Mouse (Mus musculus) ovary, postnatal 36 days (tissue): Measurements from ENCODE around the gene Ceacam10.
"Not testable (repeated sequence)": the region's sequence is repeated elsewhere in the genome, so short reads cannot be mapped to it uniquely, and the experiment has no call there.

ENCODE experiments used
- DNase-seq: peaks from one replicate; pipeline ENCODE4 v3.0.0; 2022; ENCODE audit warnings: low spot score, mixed read lengths

Gene Ceacam10

GRCm38 (mm10) chr7:24776918-24777317 is at the start of gene Ceacam10:
Gene Ceacam10, plus strand, starts transcription at chr7:24777206.
- DNase-seq = not testable (repeated sequence)

- peak; percentile 14 for DNase-seq
These were observed 40.9 kb upstream of the Ceacam10 start for GRCm38 (mm10) chr7:24735970-24736670.

DNA sequence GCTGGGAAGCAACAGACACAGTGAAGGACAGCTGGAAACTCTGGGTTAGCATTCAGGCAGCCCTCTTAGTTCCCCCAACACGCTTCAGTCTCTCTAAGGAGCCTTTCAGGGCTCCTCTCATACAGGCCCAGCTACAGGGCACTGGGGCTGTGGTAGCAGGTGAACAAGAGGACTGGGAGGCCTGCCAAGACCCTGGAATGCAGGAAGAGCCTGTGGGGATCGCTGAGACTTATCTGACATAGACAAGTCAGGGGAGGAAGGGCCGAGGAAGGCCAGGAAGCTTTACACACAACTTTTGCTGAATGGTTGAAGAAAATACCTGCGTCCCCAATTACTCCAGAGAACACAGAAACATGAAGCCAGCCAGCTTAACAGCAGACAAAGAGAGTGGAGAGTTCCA is 26.3 kb upstream of the Ceacam10 start:
- no peak for DNase-seq

- DNase-seq = no peak
These were observed 25.4 kb upstream of the Ceacam10 start for GRCm38 (mm10) chr7:24751610-24752009.

- no peak for DNase-seq
These were observed 23.5 kb upstream of the Ceacam10 start for GRCm38 (mm10) chr7:24753476-24753875.

DNA sequence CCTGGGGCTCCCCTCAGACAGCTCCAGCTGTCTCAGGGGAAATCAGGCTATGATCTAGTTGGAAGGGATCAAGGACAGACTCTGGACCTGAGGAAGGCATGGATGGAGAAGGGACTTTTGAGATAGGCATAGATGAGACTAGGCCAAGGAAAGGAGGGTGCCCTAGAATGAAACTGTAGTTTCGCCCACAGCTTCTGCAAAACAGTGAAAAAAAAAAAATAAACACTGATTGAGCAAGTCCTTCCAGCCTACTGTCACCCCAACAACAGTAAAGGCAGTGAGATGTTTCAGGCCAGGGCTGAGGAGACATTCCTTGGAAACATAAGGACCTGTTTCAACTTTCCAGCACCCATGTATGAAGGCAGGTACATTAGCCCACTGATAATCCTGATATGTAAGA is 18.5 kb upstream of the Ceacam10 start:
- no peak for DNase-seq

DNA sequence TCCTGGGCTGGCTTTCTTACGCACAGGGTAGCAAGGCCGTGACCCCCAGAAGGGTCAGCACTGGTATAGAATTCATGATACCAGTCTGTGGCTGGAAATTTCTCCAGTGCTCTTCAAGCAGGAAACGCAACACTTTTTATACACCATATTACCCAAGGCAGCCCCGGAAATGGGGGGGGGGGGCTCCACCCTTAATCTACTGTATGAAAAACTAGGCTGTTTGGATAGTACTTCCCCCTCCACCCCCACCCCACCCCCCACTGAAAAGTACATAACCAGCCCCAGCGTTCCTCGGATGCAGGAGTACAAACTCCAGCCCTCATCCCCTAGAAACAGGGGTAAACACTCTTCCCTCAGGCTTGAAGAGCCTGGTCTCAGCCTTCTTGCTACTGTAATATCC is 16.8 kb upstream of the Ceacam10 start, which contains the start of gene Cd177:
Cd177 (minus strand) TSS at position 101 of the 400 bp plus-strand sequence.
- DNase-seq = no peak

DNA sequence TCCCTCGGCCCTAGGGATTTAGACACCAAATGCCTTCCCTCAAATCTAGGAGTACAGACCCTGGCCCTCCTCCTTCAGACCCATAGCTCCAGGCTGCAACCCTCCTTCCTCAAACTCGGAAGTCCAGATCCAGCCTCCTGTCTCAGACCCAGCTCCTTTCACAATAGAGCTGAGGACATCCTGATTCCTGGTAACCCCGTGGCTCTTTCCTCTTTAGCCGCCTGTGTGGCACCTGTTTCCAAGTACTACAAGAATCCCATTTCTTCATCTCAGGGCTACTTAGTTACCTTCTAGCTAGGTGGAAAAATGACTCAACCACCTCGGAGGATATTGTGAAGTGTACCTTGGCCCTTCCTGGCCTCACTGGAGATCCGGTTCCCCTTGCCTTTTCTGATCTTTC is 15.8 kb upstream of the Ceacam10 start:
- no peak for DNase-seq

DNA sequence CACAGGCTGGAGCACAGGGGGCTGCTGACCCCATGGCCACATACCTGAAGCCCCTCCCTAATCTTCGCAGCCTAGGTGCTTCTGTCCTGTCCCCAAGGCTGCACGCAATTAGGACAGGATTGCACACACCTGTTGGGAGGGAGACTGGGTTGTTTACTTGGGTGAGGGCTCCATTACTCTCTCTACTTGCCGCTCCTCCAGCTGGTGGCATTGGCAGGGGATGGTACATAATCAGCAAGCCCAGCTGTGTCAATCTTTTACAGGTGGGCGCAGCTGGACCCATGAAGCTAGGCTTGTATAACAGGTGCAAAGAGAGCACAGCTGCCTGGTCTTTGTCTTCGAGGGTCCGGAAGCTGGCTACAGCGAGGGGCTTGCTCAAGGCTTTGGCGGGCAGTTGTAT is 14.4 kb upstream of the Ceacam10 start:
- DNase-seq = no peak

GRCm38 (mm10) chr7:24771361-24771760 is 5.6 kb upstream of the Ceacam10 start:
- no peak for DNase-seq

DNA sequence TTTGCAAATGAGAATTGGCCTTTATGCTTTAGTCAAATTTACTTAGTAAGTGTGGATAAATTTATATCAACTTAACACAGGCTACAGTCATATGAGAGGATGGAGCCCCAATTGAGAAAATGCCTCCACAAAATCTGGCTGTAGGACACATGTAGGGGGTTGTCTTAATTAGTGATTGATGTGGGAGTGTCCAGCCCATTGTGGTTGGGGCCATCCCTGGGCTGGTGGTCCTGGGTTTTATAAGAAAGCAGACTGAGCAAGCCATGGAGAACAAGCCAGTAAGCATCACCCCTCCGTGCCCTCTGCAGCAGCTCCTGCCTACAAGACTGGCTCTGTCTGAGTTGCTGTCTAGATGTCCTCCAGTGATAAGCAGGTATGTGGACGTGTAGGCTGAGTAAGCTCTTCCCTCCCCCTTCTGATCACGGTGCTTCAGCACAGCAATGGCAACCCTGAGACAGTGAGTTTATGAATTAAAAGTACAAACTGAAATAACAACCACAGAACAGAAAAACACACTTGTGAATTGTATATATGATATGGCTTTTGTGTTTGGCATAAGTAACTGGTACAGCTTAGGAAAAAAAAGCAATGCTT is 3.0 kb upstream of the Ceacam10 start:
- DNase-seq = no peak

GRCm38 (mm10) chr7:24776145-24776544 is 861 bp upstream of the Ceacam10 start:
- no peak for DNase-seq

DNA sequence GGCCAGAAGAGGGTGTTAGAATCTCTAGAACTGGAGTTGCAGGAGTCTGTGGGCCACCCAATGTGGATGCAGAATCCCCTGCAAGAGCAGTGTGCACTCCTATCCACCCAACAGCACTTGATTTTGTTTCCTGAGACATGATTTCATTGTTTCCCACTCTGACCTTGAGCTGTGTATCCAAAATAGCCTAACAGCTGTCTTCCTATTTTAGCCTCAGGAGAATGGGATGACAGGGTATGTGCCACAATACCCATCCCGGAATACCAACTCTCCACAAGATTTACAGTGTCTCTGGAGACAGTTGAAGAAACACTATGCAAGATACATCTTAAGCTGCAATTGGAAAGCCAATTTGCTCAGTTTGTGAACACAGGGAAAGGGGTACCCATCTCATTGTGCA is 20.9 kb downstream of the Ceacam10 start:
- no peak for DNase-seq

DNA sequence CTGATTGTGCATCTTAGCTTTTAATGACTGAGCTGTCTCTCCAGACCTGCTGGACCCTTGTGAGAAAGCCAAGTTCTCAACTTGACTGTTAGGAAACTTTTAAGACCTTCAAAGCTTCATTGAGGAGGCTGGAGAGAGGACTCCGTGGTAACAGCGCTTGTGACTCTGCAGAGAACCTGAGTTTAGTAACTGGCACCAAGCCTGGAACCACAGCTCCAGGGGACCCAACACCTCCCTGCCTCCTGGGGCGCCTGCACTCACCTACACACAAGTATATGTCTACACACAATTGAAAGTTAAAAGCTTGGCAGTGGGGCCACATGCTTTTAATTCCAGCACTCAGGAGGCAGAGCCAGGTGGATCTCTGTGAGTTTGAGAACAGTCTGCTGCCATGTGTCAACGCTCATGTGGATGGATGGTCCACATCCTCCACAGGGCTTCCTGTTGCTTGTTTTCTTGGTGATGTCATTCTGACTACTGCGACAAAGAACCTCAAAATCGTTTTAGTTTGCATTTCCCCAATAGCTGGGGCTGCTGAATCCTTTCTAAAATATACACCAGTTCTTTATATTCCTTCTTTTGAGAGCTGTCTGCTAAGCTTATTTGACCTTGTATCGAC is 25.3 kb downstream of the Ceacam10 start:
- no peak for DNase-seq

DNA sequence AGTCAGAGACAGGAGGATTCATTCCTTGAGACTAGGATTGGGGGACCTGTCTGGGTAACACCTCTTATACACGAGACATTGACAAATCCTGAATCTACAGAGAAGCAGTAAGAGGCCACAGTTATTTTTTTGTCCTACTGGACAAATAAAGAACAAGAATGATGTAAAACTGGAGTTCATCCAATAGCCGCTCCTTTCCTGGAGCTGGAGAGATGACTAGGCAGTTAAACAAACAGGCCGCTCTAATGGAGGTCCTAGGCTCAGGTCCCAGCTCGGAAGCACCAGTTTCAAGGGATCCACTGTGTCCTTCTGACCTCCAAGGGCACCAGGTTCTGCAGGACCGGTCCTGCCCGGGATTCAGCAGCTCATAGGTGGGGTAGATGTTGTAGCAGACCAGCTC is 27.8 kb downstream of the Ceacam10 start:
- DNase-seq = no peak

- no peak for DNase-seq
These were observed 32.0 kb downstream of the Ceacam10 start for GRCm38 (mm10) chr7:24809041-24809440.

- DNase-seq = peak; percentile 66
These were observed 40.5 kb downstream of the Ceacam10 start for GRCm38 (mm10) chr7:24817502-24817901.

DNA sequence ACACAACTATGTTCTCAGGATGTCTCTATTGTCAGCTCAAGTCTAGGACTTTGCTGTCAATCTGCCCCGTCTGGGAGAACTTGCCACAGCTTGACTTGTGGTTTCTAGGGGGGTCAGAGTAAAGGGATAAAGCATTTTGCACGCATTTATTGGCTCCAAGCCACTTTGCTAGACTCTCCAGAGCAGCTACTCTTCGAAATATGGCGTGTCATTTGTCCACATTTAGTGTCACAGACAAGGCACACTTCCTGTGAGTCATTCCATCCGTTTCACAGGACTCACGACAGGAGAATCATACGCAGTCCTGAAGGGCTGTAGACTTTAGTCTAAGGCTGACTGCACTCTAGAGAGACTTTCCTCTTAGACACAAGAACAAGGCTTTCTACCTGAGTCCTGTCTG is 47.4 kb downstream of the Ceacam10 start:
- DNase-seq = no peak

- DNase-seq = no peak
These were observed 50.2 kb downstream of the Ceacam10 start for GRCm38 (mm10) chr7:24827181-24827580.
